Mouse (Mus musculus): Measurements from ENCODE around the gene Atp6v1e2. TPM values are rescaled to one million over a fixed set of nuclear protein-coding genes. Genes with fewer than 3 reads are reported as not detected.

Gene Atp6v1e2
- polyA plus RNA-seq, 1 experiment = 0.48 TPM

DNA sequence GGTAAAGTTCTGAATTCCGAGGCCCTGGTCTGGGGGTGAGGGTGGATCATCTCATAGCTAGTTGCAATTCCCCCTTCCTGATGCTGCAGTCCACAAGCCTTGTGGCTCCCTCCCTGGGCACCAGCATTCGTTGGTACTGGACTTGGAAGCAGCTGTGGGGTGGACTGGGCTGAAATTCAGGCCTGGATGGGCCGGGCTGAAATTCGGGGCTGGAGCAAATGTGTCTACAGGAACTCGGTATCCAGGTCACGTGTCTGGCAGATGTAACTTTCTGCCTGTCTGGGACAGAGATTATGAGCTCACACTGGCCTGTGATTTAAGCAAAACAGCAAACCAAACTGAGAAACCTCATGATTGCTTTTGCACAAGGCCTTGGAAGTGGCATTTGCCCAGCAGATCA lies 1.1 kb upstream of the Atp6v1e2 start:
- Histone ChIP-seq H3K4me3 (ENCODE audit: low read depth, low read length) (no peak overlapping the region), H3K36me3 (ENCODE audit: control insufficient read depth, insufficient read depth, low read length, poor library complexity, severe bottlenecking) (no peaks in the 10 kb centered on the region), H3K4me1 (ENCODE audit: control insufficient read depth, insufficient read depth, low read length) (peaks cover 4% of the 10 kb centered on the region), H3K9ac (ENCODE audit: low read depth, poor library complexity, severe bottlenecking) (no peak overlapping the region), H3K27me3 (ENCODE audit: control insufficient read depth, insufficient read depth, low read length, poor library complexity, severe bottlenecking) (no peaks in the 10 kb centered on the region), H3K27ac (ENCODE audit: insufficient read depth, low read length) (no peak overlapping the region), H3K9me3 (replicated peaks; ENCODE audit: control insufficient read depth, insufficient read depth, low read length, poor library complexity, severe bottlenecking) (no peaks in the 10 kb centered on the region)
- TF ChIP-seq EP300 (IDR thresholded peaks at IDR 0.05; ENCODE audit: insufficient read depth, low read depth, low read length) (no peak), CTCF (IDR thresholded peaks at IDR 0.05; ENCODE audit: low read depth, low read length) (no peak), POLR2A (IDR thresholded peaks at IDR 0.05; ENCODE audit: insufficient read depth, low read length) (no peak)

DNA sequence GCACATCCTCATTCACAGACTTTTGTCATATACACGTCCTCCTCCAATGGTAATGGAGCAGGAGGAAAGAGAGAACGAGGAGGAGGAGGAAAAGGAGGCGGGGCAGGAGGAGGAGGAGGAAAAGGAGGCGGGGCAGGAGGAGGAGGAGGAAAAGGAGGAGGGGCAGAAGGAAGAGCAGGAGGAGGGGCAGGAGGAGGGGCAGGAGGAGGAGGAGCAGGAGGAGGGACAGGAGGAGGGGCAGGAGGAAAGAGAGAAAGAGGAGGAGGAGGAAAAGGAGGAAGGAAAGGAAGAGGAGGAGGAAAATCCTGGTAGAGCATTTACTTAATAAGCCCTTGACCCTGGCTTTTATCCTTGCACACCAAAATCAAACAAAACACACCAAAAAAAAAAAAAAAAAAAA lies 1.6 kb downstream of the Atp6v1e2 start:
- H3K4me3 ChIP-seq (ENCODE audit: low read depth, low read length) = no peak overlapping the region
- H3K9me3 ChIP-seq (replicated peaks; ENCODE audit: control insufficient read depth, insufficient read depth, low read length, poor library complexity, severe bottlenecking) = no peaks in the 10 kb centered on the region
- no peaks in the 10 kb centered on the region for H3K27me3 ChIP-seq (ENCODE audit: control insufficient read depth, insufficient read depth, low read length, poor library complexity, severe bottlenecking)
- H3K27ac ChIP-seq (ENCODE audit: insufficient read depth, low read length) = no peak overlapping the region
- H3K9ac ChIP-seq (ENCODE audit: low read depth, poor library complexity, severe bottlenecking) = no peak overlapping the region
- peaks cover 4% of the 10 kb centered on the region for H3K4me1 ChIP-seq (ENCODE audit: control insufficient read depth, insufficient read depth, low read length)
- TF ChIP-seq EP300 (IDR thresholded peaks at IDR 0.05; ENCODE audit: insufficient read depth, low read depth, low read length) = no peak
- no peaks in the 10 kb centered on the region for H3K36me3 ChIP-seq (ENCODE audit: control insufficient read depth, insufficient read depth, low read length, poor library complexity, severe bottlenecking)

DNA sequence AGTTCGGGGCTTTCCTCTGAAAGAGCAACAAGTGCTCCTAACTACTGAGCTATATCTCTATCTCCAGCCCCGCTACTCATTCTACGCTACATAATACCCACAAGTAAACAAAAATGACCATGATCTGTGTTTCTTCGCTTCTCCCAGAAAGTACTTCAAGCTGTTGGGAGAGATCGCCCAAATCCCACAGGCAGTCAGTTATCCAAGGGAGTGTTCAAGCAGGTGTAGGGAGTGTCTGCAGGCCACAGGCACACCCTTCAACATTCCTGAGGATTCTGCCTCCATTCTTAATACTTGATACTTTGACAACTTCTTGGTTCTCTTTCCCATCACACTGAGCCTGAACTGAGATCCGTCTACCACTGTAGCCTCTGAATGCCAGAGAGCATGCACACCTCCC lies 4.5 kb downstream of the Atp6v1e2 start:
- no peaks in the 10 kb centered on the region for H3K9me3 ChIP-seq (replicated peaks; ENCODE audit: control insufficient read depth, insufficient read depth, low read length, poor library complexity, severe bottlenecking)
- H3K9ac ChIP-seq (ENCODE audit: low read depth, poor library complexity, severe bottlenecking) = no peak overlapping the region
- H3K27ac ChIP-seq (ENCODE audit: insufficient read depth, low read length) = no peak overlapping the region
- peaks cover 4% of the 10 kb centered on the region for H3K4me1 ChIP-seq (ENCODE audit: control insufficient read depth, insufficient read depth, low read length)
- no peaks in the 10 kb centered on the region for H3K27me3 ChIP-seq (ENCODE audit: control insufficient read depth, insufficient read depth, low read length, poor library complexity, severe bottlenecking)
- TF ChIP-seq POLR2A (IDR thresholded peaks at IDR 0.05; ENCODE audit: insufficient read depth, low read length) = no peak
- no peak for TF ChIP-seq EP300 (IDR thresholded peaks at IDR 0.05; ENCODE audit: insufficient read depth, low read depth, low read length)
- TF ChIP-seq CTCF (IDR thresholded peaks at IDR 0.05; ENCODE audit: low read depth, low read length) = no peak
- H3K4me3 ChIP-seq (ENCODE audit: low read depth, low read length) = no peak overlapping the region
- no peaks in the 10 kb centered on the region for H3K36me3 ChIP-seq (ENCODE audit: control insufficient read depth, insufficient read depth, low read length, poor library complexity, severe bottlenecking)

DNA sequence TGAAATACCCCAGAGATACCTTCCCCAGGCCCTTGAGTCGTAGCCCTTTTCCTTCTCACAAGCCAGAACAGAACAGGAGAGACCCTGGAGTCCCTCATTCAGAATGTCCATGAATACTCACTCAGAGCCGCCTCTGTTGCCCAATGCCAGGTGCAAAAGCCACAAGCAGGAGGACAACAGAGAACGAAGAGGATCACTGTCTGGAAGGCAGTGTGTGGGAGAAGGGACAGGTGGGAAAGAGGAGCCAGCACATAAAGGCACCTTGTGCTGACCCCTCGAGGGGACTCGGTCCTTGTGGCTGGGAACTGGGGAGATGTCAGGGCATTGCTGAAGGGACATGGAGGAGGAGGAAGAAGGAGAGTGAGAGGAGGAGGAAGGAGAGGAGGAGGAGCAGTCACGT lies 5.6 kb downstream of the Atp6v1e2 start:
- H3K36me3 ChIP-seq (ENCODE audit: control insufficient read depth, insufficient read depth, low read length, poor library complexity, severe bottlenecking) = no peaks in the 10 kb centered on the region
- H3K27me3 ChIP-seq (ENCODE audit: control insufficient read depth, insufficient read depth, low read length, poor library complexity, severe bottlenecking) = no peaks in the 10 kb centered on the region
- no peak for TF ChIP-seq POLR2A (IDR thresholded peaks at IDR 0.05; ENCODE audit: insufficient read depth, low read length)
- no peak overlapping the region for H3K9ac ChIP-seq (ENCODE audit: low read depth, poor library complexity, severe bottlenecking)
- H3K4me1 ChIP-seq (ENCODE audit: control insufficient read depth, insufficient read depth, low read length) = peaks cover 4% of the 10 kb centered on the region
- H3K27ac ChIP-seq (ENCODE audit: insufficient read depth, low read length) = no peak overlapping the region
- H3K9me3 ChIP-seq (replicated peaks; ENCODE audit: control insufficient read depth, insufficient read depth, low read length, poor library complexity, severe bottlenecking) = no peaks in the 10 kb centered on the region
- no peak overlapping the region for H3K4me3 ChIP-seq (ENCODE audit: low read depth, low read length)

DNA sequence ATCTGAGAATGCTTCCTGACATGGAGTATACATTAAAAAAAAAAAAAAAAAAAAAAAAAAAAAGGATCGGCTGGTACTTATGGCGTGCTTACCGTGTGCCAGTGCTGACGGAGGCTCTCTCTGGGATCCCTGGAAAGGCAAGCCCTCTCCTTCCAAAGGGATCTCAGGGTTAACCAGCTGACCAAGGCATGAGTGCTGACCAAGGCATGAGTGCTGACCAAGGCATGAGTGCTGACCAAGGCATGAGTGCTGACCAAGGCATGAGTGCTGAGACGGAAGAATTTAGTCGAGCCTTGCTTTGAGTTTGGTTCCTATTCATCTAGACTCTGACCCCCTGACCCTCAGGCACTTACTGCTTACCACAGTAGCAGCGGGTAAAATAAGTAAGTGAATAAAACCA lies 9.0 kb downstream of the Atp6v1e2 start:
- H3K4me3 ChIP-seq (ENCODE audit: low read depth, low read length) = no peak overlapping the region
- H3K4me1 ChIP-seq (ENCODE audit: control insufficient read depth, insufficient read depth, low read length) = no peaks in the 10 kb centered on the region
- H3K27ac ChIP-seq (ENCODE audit: insufficient read depth, low read length) = no peak overlapping the region
- H3K36me3 ChIP-seq (ENCODE audit: control insufficient read depth, insufficient read depth, low read length, poor library complexity, severe bottlenecking) = no peaks in the 10 kb centered on the region
- H3K27me3 ChIP-seq (ENCODE audit: control insufficient read depth, insufficient read depth, low read length, poor library complexity, severe bottlenecking) = no peaks in the 10 kb centered on the region
- TF ChIP-seq POLR2A (IDR thresholded peaks at IDR 0.05; ENCODE audit: insufficient read depth, low read length) (no peak), EP300 (IDR thresholded peaks at IDR 0.05; ENCODE audit: insufficient read depth, low read depth, low read length) (no peak), CTCF (IDR thresholded peaks at IDR 0.05; ENCODE audit: low read depth, low read length) (no peak)
- no peaks in the 10 kb centered on the region for H3K9me3 ChIP-seq (replicated peaks; ENCODE audit: control insufficient read depth, insufficient read depth, low read length, poor library complexity, severe bottlenecking)
- H3K9ac ChIP-seq (ENCODE audit: low read depth, poor library complexity, severe bottlenecking) = no peak overlapping the region

DNA sequence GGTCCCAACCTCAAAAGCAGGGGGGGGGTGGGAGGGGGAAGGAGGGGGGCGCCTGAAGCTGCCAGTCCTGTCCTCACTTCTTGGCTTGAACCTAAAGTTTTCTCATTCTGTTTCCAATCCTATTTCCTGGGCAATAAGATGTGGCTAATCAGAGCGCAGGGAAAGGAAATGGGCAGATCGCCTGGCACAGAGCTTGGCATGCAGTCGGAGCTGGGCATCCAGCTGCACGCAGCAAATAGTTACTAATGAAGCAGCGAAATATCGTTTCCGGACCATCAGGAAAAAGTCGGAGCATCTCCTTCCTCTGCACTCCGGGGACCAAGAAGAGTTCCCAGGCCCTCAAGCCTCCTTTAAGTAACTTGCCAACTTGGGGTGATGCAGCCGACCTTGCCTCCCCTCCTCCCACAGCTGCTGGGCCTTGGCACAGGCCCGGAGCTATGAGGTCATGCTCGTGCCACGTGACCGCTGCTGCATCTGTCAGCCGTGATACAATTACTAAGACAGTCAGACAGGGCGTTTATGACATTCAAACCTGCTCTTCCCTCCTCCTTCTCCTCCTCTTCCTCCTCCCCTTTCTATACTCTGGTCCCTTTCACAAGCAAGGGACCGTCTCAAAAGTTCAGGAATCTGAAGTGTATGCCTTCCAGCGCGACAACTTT lies 10.1 kb downstream of the Atp6v1e2 start:
- TF ChIP-seq POLR2A (IDR thresholded peaks at IDR 0.05; ENCODE audit: insufficient read depth, low read length) (no peak), EP300 (IDR thresholded peaks at IDR 0.05; ENCODE audit: insufficient read depth, low read depth, low read length) (no peak), CTCF (IDR thresholded peaks at IDR 0.05; ENCODE audit: low read depth, low read length) (no peak)
- H3K4me1 ChIP-seq (ENCODE audit: control insufficient read depth, insufficient read depth, low read length) = no peaks in the 10 kb centered on the region
- H3K9me3 ChIP-seq (replicated peaks; ENCODE audit: control insufficient read depth, insufficient read depth, low read length, poor library complexity, severe bottlenecking) = no peaks in the 10 kb centered on the region
- H3K4me3 ChIP-seq (ENCODE audit: low read depth, low read length) = peak overlapping the region; percentile 5; the same call in 1 of the 2 replicates
- H3K36me3 ChIP-seq (ENCODE audit: control insufficient read depth, insufficient read depth, low read length, poor library complexity, severe bottlenecking) = no peaks in the 10 kb centered on the region
- H3K27ac ChIP-seq (ENCODE audit: insufficient read depth, low read length) = no peak overlapping the region
- no peaks in the 10 kb centered on the region for H3K27me3 ChIP-seq (ENCODE audit: control insufficient read depth, insufficient read depth, low read length, poor library complexity, severe bottlenecking)
- H3K9ac ChIP-seq (ENCODE audit: low read depth, poor library complexity, severe bottlenecking) = no peak overlapping the region
